Mouse (Mus musculus) kidney, adult 11 months (tissue): ENCODE data around the gene Slc15a3.

Source experiments
- DNase-seq: peaks from one replicate; pipeline ENCODE4 v3.0.0; 2022

The Slc15a3 gene

DNA sequence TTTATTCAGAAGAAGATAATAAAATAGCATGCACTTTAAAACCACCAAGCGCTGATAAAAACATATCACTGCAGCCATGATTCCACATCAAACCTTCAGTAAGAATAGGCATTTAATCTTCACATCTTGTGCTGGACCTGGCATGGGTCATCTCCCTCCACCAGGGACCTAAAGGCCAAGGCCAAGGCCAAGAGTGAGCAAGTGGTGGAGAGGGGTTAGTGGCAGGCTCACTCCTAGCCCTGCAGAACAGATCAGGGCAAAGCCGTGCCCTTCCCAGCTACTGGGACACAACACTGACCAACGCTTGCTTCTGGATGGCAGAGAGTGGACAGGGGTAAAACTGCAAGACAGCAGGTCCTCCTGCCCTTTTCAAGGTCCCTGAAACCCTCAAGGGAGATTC lies 31.1 kb downstream of the Slc15a3 start:
- DNase-seq, result no peak

DNA sequence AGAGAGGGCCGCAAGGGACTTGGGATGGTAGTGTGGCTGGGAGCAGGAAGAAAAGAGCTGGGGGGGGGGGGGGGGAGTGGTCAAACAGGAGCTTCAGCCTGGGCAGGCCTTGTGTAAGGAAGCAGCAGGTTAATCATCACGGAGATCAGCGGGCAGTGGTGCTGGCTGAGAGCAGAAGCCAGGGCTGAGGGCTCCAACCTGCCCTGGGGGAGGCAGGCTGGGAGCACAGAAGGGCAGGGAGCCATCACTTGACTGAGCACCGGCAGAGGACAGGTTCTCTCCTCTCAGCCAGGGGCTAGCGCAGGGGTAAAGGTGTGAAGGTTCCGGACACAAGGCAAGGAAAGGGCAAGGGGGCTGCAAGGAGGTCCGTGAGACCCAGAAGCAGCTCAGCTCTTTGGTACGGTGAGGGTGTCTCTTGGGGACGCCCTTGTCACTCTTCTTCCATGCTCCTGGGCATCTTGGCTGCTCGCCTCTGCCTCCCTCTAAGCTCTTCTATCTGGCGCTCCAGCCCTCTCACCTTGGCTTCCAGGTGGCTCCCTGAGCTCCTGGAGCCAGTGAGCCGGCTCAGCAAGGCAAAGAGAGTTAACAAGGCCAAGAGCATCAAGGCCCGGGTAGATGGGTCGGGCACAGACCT lies 31.9 kb downstream of the Slc15a3 start:
- peak; percentile 38 for DNase-seq

DNA sequence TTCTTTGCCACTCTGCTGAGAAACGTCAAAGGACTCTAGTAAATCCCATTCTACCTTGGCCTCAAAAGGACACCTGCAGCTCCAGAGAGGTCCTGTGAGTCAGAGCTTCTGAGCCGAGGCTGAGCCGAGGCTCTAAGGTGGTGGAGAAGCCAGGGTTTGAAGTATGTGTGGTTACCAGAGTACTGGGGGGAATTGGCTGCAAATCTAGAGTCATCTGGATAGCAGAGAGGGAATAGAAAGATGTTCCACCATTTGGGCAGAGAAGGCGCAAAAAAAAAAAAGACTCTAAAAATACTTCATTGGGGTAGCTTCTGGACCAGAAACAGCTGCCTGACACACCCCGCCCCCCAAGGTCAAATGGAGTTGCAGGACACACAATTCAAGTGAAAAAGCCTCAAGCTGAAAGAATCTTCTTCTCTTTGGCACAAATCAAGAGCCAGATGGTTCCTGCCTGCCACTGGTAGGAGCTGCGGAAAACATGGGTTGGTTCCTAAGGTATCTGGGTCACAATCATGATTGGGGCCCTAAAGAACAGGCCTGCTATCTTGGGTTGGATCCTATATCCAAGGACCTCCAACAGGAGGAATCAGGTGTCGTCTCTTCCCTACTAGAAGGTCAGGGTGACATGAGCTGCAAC lies 38.8 kb downstream of the Slc15a3 start:
- no peak for DNase-seq

DNA sequence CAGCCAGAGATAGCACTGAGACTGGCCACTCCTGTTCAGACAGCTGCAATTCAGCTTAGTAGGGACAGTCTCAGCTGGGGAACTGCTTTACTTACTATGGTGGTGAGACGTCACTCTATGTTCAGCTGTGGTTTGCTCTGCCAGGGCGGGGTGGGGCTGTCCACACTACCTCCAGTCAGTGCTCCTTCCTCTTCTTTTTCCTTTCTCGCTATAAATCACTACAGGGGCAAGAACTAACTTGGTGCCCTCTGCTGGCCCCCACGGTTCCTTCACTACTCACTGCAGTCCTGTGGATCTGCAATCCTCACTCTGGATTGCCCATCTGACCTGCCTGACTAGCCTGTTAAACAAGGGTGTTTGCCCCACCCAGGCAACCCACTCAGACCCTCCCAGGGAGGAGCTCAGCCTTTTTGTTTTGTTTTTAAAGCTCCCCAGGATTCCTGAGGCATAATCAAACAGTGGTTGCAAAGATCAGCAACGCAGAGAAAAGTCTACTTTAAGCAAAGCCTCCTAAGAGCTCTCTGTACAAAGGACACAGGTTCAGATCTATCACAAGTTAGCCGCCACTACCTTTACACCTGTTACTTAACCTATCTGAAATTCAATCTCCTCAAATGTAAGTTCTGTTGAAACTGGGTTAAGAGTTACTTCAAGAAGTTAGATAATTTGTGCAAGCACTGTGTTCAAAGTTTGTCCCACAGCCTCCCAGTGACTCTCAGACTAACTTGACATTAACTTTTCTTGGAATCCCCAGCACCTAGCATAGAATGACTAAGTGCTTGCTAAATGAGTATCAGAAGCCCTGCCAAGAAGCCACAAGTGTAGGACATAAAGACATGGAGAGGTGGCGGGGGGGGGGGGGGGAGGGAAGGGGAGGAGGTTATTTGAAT lies 40.8 kb downstream of the Slc15a3 start:
- DNase-seq, result peak; percentile 64

DNA sequence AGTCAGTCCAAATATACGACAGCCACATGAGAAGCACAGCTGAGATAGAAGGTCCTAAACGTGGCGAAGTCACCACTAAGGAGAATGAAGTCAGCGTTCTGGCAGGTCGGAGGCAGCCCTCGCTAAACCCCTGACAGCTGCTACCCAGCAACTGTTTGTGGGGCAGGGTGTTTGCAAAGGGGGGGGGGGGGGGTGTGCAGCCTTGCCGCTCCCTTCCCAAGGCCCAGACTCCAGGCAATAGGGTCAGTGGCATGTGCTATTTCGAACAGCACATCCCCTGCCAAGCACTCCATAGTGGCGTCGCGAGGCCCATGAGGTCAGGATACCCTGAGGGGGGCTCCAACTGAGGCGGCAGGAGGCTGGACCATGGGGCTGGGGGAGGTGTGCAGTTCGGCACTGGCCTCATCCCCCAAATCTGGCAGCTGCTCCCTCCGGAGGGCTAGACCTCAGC lies 41.5 kb downstream of the Slc15a3 start:
- DNase-seq, result no peak

DNA sequence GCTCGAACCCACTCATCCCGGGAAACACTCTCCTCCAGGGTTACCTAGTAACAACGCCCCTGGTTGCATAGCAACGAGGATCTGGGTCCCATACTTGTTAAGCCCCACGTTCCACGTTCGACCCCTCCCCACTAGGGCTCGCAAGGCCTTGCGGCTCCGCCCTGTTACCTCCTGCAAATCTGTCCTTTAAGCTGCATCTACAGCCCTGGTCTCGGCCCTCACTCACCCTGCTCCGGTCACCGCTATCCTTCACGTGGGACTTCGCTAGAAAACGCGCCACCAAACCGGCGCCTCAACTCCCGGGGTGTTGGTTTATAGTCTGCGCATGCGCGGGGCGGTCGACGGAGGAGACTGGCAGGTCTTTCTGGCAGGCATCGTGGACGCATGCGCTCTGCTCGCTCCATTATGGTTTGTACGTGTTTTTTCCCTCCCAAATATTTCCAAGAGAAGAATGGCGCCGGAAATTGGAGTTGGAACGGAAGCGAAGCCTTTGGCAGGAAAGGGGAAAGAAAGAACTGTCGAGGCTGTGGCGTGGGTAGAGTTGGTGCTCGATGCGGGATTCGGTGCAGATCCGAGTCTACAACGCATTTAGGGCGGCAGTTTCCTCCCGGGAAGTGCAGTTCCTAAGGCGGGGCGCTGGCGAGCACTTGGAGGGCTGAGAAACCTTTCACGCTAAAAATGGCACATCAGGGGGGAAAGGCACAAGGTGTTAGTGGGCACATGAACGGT lies 42.1 kb downstream of the Slc15a3 start, which contains the start of gene Tmem109:
Tmem109 (minus strand) TSS at position 576 of the 729 bp plus-strand sequence.
- DNase-seq, result peak; percentile 93

DNA sequence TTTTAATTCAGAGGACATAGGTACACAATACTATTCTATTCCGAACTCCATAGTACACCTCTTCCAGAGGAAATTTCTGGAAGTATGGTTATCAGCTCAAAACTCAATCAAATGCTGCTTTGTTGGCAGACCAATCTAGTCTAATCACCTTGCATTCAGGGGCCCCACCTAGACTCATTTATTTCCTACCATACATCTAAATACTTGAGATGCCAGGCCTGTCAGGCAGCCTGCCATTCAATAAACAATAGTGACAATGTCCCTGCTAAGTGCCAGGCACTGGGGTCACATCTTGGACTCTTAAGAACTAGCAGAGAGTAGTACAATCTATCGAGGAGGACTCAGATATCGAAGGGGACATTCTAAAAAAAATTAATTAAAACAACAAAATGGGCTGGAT lies 52.7 kb downstream of the Slc15a3 start:
- no peak for DNase-seq

DNA sequence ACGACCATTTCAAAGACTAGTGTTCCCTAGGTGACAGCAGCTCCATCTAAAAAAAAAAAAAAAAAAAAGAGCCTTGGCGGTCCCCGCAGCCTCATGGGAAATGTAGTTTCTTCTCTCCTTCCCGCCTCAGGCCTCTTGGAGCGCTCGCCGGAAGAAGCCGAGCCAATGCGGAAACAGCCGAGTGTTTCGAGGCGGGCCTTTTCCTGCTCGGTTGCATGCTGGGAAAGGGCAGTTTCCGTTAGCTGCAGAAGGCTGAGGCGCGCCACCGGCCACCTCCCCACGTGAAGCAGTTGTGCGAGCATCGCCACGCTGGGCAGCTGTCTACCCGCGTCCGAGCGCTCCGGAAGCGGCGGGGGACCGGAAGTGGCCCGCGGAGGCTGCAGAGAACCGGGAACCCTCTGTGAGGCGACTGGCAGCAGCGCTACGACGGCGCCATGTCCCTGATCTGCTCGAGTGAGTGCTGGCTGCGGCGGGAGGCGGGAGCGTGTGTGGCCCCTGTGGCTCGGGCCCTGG lies 55.5 kb downstream of the Slc15a3 start, which contains the start of gene Prpf19:
Prpf19 (plus strand) TSS at position 216 of the 513 bp plus-strand sequence.
- DNase-seq, result peak; percentile 98

DNA sequence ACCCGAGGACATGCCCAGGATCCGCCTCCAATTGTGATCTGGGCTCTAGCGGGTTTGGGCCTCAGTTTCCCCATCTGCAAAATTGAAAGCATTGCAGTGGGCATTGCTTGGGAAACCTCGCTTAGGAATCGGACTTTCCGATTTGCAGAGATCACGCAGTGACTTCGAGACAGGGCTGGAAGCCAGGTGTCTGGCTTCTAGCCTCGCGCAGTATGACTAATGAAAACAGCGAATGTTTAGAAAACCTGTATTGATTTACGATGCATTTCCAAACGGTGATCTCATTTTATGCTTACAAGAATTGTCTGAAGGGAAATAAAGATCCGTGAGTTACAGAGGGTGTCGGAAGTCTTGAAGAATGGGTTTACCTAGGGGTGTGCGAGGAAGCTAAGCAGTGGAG lies 56.2 kb downstream of the Slc15a3 start:
- DNase-seq, result no peak

DNA sequence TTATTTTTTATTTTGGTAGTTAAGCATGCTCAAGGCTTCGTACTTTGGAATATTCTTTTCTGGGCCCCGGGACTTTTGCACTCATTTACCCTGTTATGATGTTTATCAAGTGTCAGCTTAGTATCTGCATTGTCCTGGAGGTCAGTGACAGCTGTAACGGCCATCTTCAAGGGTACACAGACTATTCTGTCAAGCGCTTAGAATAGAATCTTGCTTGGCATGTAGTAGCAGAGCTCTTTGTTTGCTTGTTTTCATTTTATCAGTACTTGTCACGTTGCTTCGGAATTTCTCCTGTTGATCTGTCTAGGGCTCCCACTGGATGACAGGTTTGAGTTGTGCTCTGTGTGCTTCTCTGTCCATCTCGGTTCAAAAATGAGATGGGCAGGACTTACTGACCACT lies 57.3 kb downstream of the Slc15a3 start:
- no peak for DNase-seq

DNA sequence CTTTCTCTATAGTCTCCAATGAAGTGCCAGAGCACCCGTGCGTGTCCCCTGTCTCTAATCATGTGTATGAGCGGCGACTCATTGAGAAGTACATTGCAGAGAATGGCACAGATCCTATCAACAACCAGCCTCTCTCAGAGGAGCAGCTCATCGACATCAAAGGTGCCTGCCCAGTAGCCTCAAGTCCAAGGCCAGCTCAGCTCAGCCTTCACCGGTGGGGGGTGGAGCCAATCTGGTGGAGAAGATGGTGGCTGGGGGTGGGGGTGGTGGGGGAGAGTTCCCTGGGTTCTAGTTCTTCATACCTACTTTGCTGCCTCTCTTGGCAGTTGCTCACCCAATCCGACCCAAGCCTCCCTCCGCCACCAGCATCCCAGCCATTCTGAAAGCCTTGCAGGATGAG lies 58.0 kb downstream of the Slc15a3 start:
- no peak for DNase-seq

DNA sequence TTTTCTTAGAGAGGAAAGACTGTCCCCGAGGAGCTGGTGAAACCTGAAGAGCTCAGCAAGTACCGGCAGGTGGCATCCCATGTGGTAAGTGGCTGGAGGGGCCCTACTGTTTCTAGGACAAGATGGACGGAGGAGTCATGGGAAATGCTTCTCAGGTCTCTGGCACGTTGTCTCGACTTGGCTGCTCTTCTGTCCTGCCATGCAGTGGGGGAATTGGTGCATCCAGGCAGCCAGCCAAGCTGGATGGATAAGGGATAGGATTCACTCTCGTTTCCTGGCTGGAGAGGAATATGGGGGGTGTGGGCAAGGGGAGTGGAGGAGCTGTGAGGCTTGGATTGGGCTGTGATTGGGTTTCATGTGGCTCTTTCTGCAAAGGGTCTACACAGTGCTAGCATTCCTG lies 60.8 kb downstream of the Slc15a3 start:
- DNase-seq, result no peak

DNA sequence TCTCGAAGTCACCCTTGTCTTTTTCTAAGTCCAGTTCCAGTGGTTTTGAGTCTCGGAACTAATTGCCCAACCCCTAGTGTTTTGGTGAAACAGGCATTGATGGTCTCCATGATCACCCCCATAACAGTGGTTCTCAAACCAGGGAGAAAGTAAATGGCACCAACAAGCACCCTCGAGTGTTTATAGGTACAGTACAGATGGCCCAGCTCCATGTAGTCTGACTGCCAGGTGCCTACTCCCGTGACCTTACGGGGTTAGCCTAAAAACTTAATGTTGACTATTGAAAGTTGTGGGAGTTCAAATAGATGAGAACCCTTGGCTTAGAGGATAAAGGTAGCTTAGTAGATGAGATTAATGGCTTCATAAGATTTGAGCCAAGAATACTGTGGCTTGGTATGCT lies 61.5 kb downstream of the Slc15a3 start:
- no peak for DNase-seq

DNA sequence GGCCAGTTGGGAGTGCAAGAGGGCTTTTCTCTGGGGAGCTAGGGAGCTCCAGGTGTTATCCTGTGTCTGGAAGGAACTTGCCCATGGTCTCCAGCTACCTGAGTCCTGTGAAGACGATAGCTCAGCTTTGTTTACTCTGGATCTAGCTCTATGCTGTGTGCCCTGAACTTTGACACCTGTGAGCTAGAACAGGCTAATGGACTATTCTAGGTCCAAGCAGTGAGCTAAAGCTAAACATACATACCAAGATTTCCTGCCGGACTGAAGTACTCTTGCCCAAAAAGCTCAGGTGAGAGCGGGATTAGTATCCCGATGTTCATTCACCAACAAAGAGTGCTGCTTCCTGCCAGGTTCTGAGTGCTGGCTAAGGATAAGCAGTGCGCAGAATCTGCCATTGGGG lies 65.0 kb downstream of the Slc15a3 start:
- DNase-seq, result no peak

DNA sequence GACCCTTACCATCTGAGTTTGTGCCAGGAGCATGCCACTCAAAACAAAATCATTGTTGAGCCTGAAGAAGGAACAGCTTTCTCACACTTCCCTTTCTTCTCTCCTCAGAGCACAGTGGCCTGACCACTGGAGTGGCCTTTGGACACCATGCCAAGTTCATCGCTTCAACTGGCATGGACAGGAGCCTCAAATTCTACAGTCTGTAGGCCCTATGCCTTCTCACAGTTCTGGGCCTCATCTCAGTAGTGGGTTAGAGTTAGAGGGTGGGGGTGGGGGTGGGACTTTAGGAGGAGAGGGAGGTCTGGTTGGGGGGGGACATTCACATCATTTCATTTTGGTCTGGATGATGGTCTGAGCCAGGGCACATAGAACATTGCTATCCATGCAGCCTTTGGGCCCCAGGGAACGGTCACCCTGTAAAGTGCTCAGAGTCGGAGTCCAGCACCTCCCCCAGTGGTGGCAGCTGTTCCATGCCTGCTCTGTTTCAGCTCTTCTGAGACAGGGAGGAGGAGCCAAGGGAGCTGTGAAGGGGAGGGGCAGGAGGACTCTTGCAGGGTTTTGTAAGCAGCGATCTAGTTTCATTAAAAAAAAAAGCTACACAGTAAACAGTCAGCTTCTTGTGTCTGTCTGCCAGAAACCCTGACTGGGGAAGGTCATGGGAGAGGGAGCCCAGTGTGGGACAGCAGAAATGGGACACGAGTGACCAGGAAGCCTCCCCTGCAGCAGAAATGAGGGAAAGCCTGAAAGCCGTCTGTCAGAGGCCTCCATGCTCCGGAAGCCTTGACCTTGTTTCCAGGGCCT lies 65.6 kb downstream of the Slc15a3 start:
- DNase-seq, result peak; percentile 85

DNA sequence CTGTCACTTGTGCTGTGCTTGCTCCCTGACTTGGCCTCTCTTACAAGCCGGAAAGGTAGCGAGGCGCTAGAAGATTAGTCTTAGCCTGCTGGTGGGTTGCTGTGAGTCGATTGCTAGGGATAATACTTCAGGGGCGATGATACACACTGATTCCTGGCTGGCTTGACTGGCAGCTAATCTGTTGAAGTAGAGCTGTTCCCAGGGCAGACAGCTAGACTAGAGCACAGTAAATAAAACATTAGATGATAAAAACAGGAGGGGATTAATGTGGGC lies 66.1 kb downstream of the Slc15a3 start:
- DNase-seq, result no peak

DNA sequence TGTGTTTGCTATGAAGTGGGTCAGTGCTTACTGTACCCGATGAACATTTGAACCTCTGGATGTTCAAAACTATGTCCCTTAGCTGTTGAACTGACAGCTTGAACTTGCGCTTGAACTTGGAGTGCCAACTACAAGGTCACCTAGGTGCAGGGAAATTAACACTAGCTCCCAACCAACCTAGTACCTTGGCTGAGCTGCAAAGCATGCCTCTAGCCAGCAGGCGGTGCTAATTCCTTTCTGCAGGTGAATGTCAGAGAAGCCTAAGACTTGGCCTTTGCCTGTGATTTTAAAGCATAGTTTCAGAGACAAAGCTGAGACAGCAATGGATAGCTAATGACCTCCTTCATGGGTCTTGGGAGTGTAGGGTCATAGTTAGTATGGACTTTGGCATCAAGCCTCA lies 68.4 kb downstream of the Slc15a3 start:
- DNase-seq, result peak; percentile 59
